Mouse (Mus musculus): ENCODE results near the gene Luzp1. TPM values are rescaled to one million over a fixed set of nuclear protein-coding genes. Genes with fewer than 3 reads are reported as not detected.

The Luzp1 gene
- total and polyA plus RNA-seq, 3 experiments = 7.5 to 13.4 TPM; not detected in 1

GRCm38 (mm10) chr4:136454850-136455260, 14.7 kb upstream of the Luzp1 start:
- TF ChIP-seq USF2 (IDR thresholded peaks at IDR 0.05; ENCODE audit: borderline replicate concordance in 1 of 2, insufficient read depth in 1 of 2, low read depth in 1 of 2, low read length in 2 of 2) = no peak
- 0 out of 2 replicates have a peak, but pooled peaks have one; percentile 4 for TF ChIP-seq TCF12 (IDR thresholded peaks at IDR 0.05; ENCODE audit: low read depth, low read length)
- TF ChIP-seq EP300 (IDR thresholded peaks at IDR 0.05; ENCODE audit: low read depth in 1 of 2, low read length in 2 of 2) = no peak
- peak; percentile 83 to 92 (median 91) for TF ChIP-seq CTCF (IDR thresholded peaks at IDR 0.05 in 2 of 3, conservative IDR thresholded peaks at IDR 0.05 in 1 of 3; ENCODE audit: control insufficient read depth in 1 of 3, insufficient read depth in 1 of 3, low read depth in 2 of 3, low read length in 3 of 3, poor library complexity in 1 of 3, severe bottlenecking in 1 of 3)
- peak; percentile 96 for TF ChIP-seq SMC3 (IDR thresholded peaks at IDR 0.05; ENCODE audit: low read depth, low read length)
- no peak for TF ChIP-seq NRF1 (IDR thresholded peaks at IDR 0.05; ENCODE audit: insufficient read depth, low read depth, low read length, poor library complexity, severe bottlenecking)
- peak; percentile 12; the same call in 1 of the 2 replicates for TF ChIP-seq HCFC1 (IDR thresholded peaks at IDR 0.05; ENCODE audit: low read depth, low read length)
- 0 out of 2 replicates have a peak, but pooled peaks have one; percentile 8 for TF ChIP-seq MAX (IDR thresholded peaks at IDR 0.05; ENCODE audit: low read length)
- peak; percentile 91 for TF ChIP-seq ZC3H11A (IDR thresholded peaks at IDR 0.05; ENCODE audit: low read depth, low read length)
- TF ChIP-seq GABPA (IDR thresholded peaks at IDR 0.05; ENCODE audit: low read depth, low read length) = no peak
- peak; percentile 30; the same call in 1 of the 2 replicates for TF ChIP-seq SIN3A (IDR thresholded peaks at IDR 0.05; ENCODE audit: low read length)
- TF ChIP-seq RAD21 (IDR thresholded peaks at IDR 0.05; ENCODE audit: low read depth, low read length) = peak; percentile 93
- TF ChIP-seq MXI1 (IDR thresholded peaks at IDR 0.05; ENCODE audit: low read depth, low read length) = 0 out of 2 replicates have a peak, but pooled peaks have one; percentile 34
- DNase-seq (ENCODE audit: low read depth, low spot score) = peak; percentile 82
- no peaks in the 10 kb centered on the region for H3K27me3 ChIP-seq (ENCODE audit: control insufficient read depth in 1 of 2, insufficient read depth in 2 of 2, low read length in 2 of 2)
- peak overlapping the region; percentile 6 for H3K9ac ChIP-seq (ENCODE audit: control insufficient read depth, low read depth, low read length, poor library complexity, severe bottlenecking)
- no peak overlapping the region for H3K27ac ChIP-seq (ENCODE audit: control insufficient read depth, low read depth, low read length)
- peaks cover 0 to 9% of the 10 kb centered on the region in 2 experiments; a peak in 2 of 4 replicates for H3K4me1 ChIP-seq (ENCODE audit: control insufficient read depth in 1 of 2, insufficient read depth in 2 of 2, low read length in 2 of 2)
- H3K36me3 ChIP-seq (ENCODE audit: control insufficient read depth in 1 of 2, insufficient read depth in 2 of 2, low read length in 2 of 2) = peaks cover 0 to 3% of the 10 kb centered on the region in 2 experiments; a peak in 2 of 4 replicates
- peak overlapping the region; percentile 46 to 65 for H3K4me3 ChIP-seq (ENCODE audit: control insufficient read depth in 1 of 2, insufficient read depth in 1 of 2, low read depth in 2 of 2, low read length in 2 of 2)
- H3K9me3 ChIP-seq (replicated peaks; ENCODE audit: insufficient read depth, low read length) = no peaks in the 10 kb centered on the region
- H3K79me2 ChIP-seq (ENCODE audit: control insufficient read depth, insufficient read depth, low read length, poor library complexity) = no peaks in the 10 kb centered on the region

DNA sequence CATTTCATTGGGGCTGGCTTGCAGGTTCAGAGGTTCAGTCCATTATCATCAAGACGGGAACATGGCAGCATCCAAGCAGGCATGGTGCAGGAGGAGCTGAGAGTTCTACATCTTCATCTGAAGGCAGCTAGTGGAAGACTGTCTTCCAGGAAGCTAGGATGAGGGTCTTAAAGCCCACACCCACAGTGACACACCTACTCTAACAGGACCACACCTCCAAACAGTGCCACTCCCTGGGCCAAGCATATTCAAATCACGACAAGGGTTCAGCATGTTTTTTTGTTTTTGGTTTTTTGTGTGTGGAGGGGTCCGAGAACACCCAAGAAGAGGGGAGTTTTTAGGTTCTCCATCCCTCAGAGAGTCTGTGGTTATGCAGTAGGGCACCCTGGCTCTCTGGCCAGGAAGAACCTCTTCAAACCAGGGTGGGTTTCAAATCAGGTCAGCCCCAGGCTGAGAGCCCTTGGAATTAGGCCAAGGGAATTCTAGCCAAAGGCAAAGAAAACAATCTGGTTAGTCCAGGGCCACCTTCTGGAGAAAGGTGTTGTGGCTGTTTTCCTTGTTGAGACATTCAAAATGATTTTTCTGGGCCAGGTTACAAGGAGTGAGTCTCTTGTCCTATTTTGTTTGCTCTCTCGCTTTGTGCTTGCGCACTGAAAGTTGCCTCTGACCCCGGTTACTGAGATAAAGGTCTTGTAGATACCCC, 12.9 kb upstream of the Luzp1 start:
- no peak overlapping the region for H3K4me3 ChIP-seq (ENCODE audit: control insufficient read depth in 1 of 2, insufficient read depth in 1 of 2, low read depth in 2 of 2, low read length in 2 of 2)
- H3K27me3 ChIP-seq (ENCODE audit: control insufficient read depth in 1 of 2, insufficient read depth in 2 of 2, low read length in 2 of 2) = no peaks in the 10 kb centered on the region
- H3K79me2 ChIP-seq (ENCODE audit: control insufficient read depth, insufficient read depth, low read length, poor library complexity) = no peaks in the 10 kb centered on the region
- H3K27ac ChIP-seq (ENCODE audit: control insufficient read depth, low read depth, low read length) = no peak overlapping the region
- TF ChIP-seq MAFK (IDR thresholded peaks at IDR 0.05; ENCODE audit: borderline replicate concordance, low read depth, low read length) (no peak), MYC (IDR thresholded peaks at IDR 0.05; ENCODE audit: low read depth, low read length) (no peak), GABPA (IDR thresholded peaks at IDR 0.05; ENCODE audit: low read depth, low read length) (no peak), MEF2A (IDR thresholded peaks at IDR 0.05; ENCODE audit: extremely low read depth, insufficient replicate concordance, low read depth, low read length, poor library complexity, severe bottlenecking) (no peak), RAD21 (IDR thresholded peaks at IDR 0.05; ENCODE audit: low read depth, low read length) (no peak), CHD2 (IDR thresholded peaks at IDR 0.05; ENCODE audit: low read length) (no peak), SMC3 (IDR thresholded peaks at IDR 0.05; ENCODE audit: low read depth, low read length) (no peak), RCOR1 (IDR thresholded peaks at IDR 0.05; ENCODE audit: low read depth, low read length) (no peak)
- peaks cover 0 to 2% of the 10 kb centered on the region in 2 experiments; a peak in 1 of 4 replicates for H3K36me3 ChIP-seq (ENCODE audit: control insufficient read depth in 1 of 2, insufficient read depth in 2 of 2, low read length in 2 of 2)
- no peaks in the 10 kb centered on the region for H3K9me3 ChIP-seq (replicated peaks; ENCODE audit: insufficient read depth, low read length)
- DNase-seq (ENCODE audit: low read depth, low spot score) = no peak
- peaks cover 0 to 14% of the 10 kb centered on the region in 2 experiments; a peak in 3 of 4 replicates for H3K4me1 ChIP-seq (ENCODE audit: control insufficient read depth in 1 of 2, insufficient read depth in 2 of 2, low read length in 2 of 2)
- no peak overlapping the region for H3K9ac ChIP-seq (ENCODE audit: control insufficient read depth, low read depth, low read length, poor library complexity, severe bottlenecking)

All from MEL (cell line).